Mouse (Mus musculus) embryonic fibroblast, embryonic 13.5 days (primary cell): ENCODE measurements at regions not wholly inside any gene's neighbourhood (a gene's known extent, or its start where the extent isn't known, plus 50 kb on each side); places are given as distances from the start of the nearest gene placed in this dataset.

Experiments used
- CTCF ChIP-seq: IDR thresholded peaks from 2 replicates; pipeline ENCODE4 v1.5.1; 2011; ENCODE audit warnings: mild to moderate bottlenecking, control low read depth, low read length, moderate library complexity, borderline replicate concordance; ENCODE audit not compliant: insufficient read depth
- POLR2A ChIP-seq: IDR thresholded peaks from 2 replicates; pipeline ENCODE4 v1.6.1; 2011; ENCODE audit warnings: low read depth, mild to moderate bottlenecking, control low read depth, low read length, moderate library complexity

DNA sequence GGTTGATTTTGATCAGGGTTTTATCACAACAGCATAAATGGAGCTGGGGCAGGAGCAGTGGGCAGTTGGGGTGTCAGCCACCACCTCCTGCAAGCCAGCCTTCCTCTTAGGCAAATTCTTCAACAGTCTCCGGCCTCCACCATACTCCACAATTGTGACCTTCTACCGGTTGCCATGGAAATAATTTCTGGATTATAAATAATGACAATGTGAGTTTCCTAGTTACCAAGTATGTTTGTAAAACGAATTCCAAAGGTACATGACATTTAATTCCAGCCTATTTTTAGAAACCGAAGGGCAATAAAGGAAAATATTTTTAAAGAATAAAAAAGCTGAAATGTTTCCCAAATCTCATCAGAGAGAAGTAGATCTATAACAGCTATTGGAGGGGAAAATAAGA lies 222.5 kb downstream of the Irs2 start:
- TF ChIP-seq POLR2A, result no peak
- TF ChIP-seq CTCF, result no peak
